Mouse (Mus musculus) embryo, embryonic 10 days (tissue): ENCODE measurements around the gene Serpinh1.

Experiments
- DNase-seq: peaks from one replicate; pipeline ENCODE4 v3.0.0-alpha.2; 2015; ENCODE audit warnings: low spot score

Gene Serpinh1

GRCm38 (mm10) chr7:99326128-99326527 lies 26.9 kb downstream of the Serpinh1 start:
- DNase-seq, result no peak

DNA sequence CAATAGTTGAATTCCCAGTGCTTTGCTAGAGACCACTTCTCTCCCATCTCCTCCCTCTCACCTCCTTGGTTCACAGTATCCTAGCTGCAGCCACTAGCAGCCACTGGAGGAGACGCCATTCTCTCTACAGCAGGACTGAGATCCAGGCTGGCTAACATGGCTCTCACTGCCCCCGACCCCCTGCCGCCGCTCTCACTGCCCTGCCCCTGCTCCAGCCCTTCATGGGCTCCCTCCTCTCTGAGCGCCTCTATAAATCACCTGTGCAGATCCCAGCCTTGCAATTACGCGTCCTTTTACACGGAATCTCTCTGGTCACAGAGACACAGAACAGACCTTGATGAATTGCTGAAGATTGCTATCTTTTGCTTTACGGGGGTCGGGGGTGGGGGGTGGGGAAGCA lies 28.2 kb downstream of the Serpinh1 start:
- peak; percentile 38 for DNase-seq

- no peak for DNase-seq
Measured at GRCm38 (mm10) chr7:99323321-99323700, 29.7 kb downstream of the Serpinh1 start.

GRCm38 (mm10) chr7:99322691-99323320 lies 30.2 kb downstream of the Serpinh1 start:
- DNase-seq, result no peak

DNA sequence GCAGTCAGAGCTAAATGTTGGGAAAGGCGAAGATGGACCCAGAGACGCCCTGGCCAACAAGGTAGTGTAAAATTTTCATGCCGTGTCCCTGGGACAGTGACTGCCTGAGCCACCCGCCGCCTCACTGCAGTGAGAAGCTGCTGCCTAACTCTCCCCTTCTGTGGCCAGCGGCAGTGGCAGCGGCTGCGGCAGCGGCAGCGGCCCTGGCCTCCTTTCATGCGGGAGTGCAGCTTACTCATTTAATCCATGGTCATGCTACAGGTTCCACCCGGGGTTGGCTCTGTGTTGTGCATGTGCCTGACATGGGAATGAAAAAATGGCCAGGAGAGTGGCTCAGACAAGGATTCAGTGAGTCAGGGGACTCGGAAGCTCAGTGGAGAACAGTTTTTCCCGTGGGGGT lies 32.5 kb downstream of the Serpinh1 start:
- peak; percentile 50 for DNase-seq

- DNase-seq, result no peak
Measured at GRCm38 (mm10) chr7:99317475-99317874, 35.6 kb downstream of the Serpinh1 start.

DNA sequence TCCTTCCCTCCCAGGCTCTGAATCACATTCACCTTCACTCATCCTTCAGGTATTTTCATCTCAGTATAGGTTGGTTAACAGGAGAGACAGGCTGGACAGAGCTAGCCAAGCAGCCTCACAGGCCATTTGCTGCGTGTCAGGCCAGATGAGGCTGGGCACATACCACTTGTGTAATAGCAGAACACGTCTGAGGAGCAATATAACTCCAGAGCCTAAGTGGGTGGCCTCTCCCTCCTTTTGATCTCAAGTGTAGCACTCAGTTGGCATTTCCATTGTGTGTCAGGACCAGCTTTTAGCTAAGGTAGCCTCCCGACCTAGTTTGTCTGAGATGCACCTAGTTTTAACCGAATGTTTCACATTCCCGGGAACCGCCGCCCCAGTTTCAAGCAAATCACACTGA lies 36.8 kb downstream of the Serpinh1 start:
- no peak for DNase-seq

- no peak for DNase-seq
Measured at GRCm38 (mm10) chr7:99314565-99314964, 38.5 kb downstream of the Serpinh1 start.

DNA sequence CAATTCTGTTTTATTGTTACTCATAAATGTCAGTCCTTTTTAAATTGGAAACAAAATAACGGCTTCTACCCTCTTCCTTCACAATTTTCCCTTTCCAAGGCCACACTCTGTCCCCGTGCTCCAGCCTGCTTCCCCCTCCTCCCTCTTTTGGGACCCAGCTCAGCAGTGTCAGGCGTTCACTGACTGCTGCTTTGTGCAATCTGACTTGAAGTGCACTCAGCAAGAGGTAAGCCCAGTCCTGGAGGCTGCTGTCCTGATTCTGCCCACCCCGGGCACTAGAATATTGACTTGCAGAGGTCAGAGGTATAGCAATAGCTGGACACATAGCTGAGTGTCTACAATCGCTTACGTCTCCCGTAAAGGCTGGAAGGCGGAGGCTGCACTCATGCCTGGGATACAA lies 39.8 kb downstream of the Serpinh1 start:
- DNase-seq, result no peak

- peak; percentile 75 for DNase-seq
Measured at GRCm38 (mm10) chr7:99312671-99313143, 40.3 kb downstream of the Serpinh1 start.

- no peak for DNase-seq
Measured at GRCm38 (mm10) chr7:99312058-99312457, 41.0 kb downstream of the Serpinh1 start.

DNA sequence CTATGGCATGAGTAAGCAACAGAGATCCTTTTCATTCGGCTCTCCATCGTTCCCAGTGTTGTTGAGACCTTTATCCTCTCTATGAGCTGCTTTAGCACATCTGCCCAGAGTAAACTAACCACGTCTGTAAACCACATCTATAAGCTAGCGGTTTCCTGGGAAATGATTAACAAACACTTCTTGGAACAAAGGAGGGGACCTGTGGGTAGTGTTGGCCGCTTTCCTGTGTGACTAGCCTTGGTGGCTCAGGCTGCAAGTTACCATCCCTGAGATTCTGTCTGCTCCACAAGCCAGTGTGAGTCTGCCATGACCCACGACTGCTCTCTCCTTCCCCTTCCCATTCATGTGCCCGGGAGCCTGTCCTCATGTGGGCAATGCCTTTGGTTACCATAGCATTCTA lies 41.6 kb downstream of the Serpinh1 start:
- DNase-seq, result no peak

GRCm38 (mm10) chr7:99306640-99307039 lies 46.4 kb downstream of the Serpinh1 start:
- peak; percentile 83 for DNase-seq

DNA sequence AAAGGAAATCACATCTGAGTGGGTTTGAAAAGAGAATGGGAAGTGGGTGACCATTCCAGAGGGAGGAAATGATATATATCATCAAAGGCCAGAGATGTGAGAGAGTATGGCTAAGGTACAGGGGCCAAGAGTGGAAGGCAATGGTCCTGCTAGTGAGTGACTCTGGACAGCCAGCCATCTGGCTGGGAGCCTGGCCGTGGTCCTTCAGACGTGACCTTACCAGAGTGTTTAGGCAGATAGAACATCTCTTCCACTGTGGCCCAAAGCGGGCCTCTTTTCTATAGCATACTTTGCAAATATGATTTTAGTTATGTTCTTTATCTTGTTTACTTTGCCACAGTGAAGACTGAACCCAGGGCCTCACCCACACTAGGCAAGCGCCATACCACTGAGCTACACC lies 47.4 kb downstream of the Serpinh1 start:
- DNase-seq, result no peak

DNA sequence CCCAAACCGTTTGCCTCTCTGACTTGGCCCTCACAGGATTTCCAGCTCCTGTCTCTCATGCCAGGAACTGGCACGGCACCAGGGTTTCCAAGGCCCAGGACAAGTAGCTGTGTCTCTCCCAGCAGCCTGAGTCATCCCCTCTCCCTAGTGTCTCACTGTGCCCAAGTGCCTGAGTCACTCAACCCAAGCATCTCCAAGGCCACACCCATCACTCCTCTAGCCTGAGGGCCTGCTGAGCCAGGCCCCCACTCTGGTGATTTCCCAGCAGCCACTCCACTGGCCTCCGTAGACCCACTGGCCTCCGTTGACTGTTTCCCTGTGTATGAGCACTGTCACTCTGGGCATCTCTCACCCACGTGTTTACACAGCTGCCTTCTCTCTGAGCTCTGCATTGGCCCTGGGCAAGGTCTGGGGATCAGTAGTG lies 48.1 kb downstream of the Serpinh1 start:
- DNase-seq, result peak; percentile 60

- DNase-seq, result no peak
Measured at GRCm38 (mm10) chr7:99304029-99304428, 49.0 kb downstream of the Serpinh1 start.

GRCm38 (mm10) chr7:99300650-99301175 lies 52.3 kb downstream of the Serpinh1 start:
- DNase-seq, result peak; percentile 77
